Mouse (Mus musculus): Measurements from ENCODE around the gene Olfr846.

Olfr846 gene

DNA sequence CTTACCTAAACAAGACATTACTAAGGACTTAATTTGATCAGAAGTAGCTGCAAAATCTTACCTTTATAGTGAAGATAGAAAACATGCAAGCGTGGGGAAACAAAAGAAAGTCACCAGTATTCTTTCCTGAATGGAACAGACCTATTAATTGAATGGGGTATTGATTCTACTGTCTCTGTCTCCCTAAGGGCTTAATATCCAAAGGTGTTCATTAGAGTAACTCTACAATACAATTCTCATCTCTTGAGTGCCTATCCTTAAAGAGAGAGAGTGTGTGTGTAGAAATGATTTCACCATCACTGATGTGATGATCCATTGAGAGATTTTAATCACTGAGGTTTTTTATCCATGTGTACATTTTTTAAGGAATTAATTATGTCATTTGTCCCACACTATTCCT, at the start of gene Olfr846:
Gene Olfr846 (minus strand): TSS at position 101 of the 400 bp plus-strand sequence.
- no peak for DNase-seq (ENCODE audit: low read depth)

- DNase-seq (ENCODE audit: low read depth): no peak
Measured at GRCm38 (mm10) chr9:19378569-19378968, 14.8 kb upstream of the Olfr846 start, which contains the start of gene Olfr847. TSS of gene Olfr847 (minus strand) at chr9:19378669.

GRCm38 (mm10) chr9:19336157-19336556, 27.6 kb downstream of the Olfr846 start, which contains the start of gene Olfr845:
TSS of gene Olfr845 (plus strand) at chr9:19336457.
- DNase-seq (ENCODE audit: low read depth): no peak

GRCm38 (mm10) chr9:19316047-19316446, 47.8 kb downstream of the Olfr846 start, which contains the start of gene Olfr844:
TSS of gene Olfr844 (plus strand) at chr9:19316347.
- DNase-seq (ENCODE audit: low read depth): no peak
